26 mouse cellular contexts compared by ENCODE assay signal in the genomic region with DNA sequence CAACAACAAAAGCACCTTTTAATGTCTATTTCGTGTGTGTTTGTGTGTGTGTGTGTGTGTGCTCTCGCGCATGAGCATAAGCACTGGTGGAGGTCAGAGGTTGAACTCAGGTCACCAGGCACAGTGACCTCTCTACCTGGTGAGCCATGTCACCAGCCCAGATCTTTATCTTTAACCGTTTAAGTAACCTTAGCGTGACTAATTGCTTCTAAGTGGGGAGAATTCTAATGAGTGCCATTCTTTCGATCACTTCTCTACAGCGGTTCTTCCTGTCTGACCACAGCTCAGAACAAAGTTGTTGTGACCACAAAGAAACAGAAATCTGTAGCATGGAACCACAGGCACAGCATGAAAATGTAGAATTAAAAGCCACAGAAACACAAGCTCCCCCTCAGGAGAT. TPM values are rescaled to one million over a fixed set of nuclear protein-coding genes. Genes with fewer than 3 reads are reported as not detected.
A peak's percentile ranks its signal among the peaks of the same experiment; 100 is the strongest.
DNase-seq lines count a peak whose midpoint lies in the region; ATAC-seq and TF ChIP-seq lines count a peak whose summit lies in the region.
"Had no signal": no experiment of that assay in that cellular context is flagged by ENCODE, and none has a peak within 500 bp of the region (broad histone marks: within the 10 kb centered on the region; RNA-seq: fewer than 3 reads in every experiment).

No protein-coding gene starts in this region.

- ATAC-seq in kidney, embryonic 16.5 days (ENCODE audit: low FRiP score, low TSS enrichment) = no peak
- ATAC-seq: activated CD4-positive, CD25-positive, alpha-beta regulatory T cell, adult 4 months; forebrain, embryonic 15.5 days; inflammation-experienced regulatory T-cells, adult 6 months; midbrain, embryonic 13.5 days had no signal

- H3K4me3 ChIP-seq in kidney, adult 2 months (ENCODE audit: insufficient read depth, low read depth, low read length) = no peak overlapping the region
- no peak overlapping the region for H3K4me3 ChIP-seq in kidney, embryonic 16.5 days (ENCODE audit: low read length)
- H3K4me3 ChIP-seq in CH12.LX (replicated peaks in 1 of 3; ENCODE audit: low read depth in 2 of 3, low read length in 2 of 3, poor library complexity in 1 of 3) = no peak overlapping the region
- H3K4me3 ChIP-seq: embryonic facial prominence, embryonic 10.5 days; forebrain, embryonic 15.5 days; hindbrain, embryonic 13.5 days; limb, embryonic 12.5 days; liver, embryonic 13.5 days; megakaryocyte, embryonic 14.5 days; midbrain, embryonic 13.5 days had no signal

- H3K36me3 ChIP-seq in kidney, adult 2 months (ENCODE audit: control insufficient read depth, insufficient read depth, low read length) = no peaks in the 10 kb centered on the region
- no peaks in the 10 kb centered on the region for H3K36me3 ChIP-seq in kidney, embryonic 16.5 days (ENCODE audit: insufficient read depth, low read length)
- peaks cover 0 to 7% of the 10 kb centered on the region in 2 experiments for H3K36me3 ChIP-seq in CH12.LX (replicated peaks in 1 of 2; ENCODE audit: control insufficient read depth in 1 of 2, insufficient read depth in 1 of 2, low read length in 1 of 2)
- H3K36me3 ChIP-seq: embryonic facial prominence, embryonic 10.5 days; forebrain, embryonic 15.5 days; hindbrain, embryonic 13.5 days; limb, embryonic 12.5 days; liver, embryonic 13.5 days; midbrain, embryonic 13.5 days had no signal

- H3K79me2 ChIP-seq in CH12.LX (replicated peaks; ENCODE audit: control insufficient read depth, extremely low read depth, insufficient read depth, poor library complexity, severe bottlenecking) = no peaks in the 10 kb centered on the region

- no peaks in the 10 kb centered on the region for H3K27me3 ChIP-seq in kidney, adult 2 months (replicated peaks; ENCODE audit: control insufficient read depth, insufficient read depth, low read length)
- H3K27me3 ChIP-seq in kidney, embryonic 16.5 days (ENCODE audit: insufficient read depth, low read length) = no peaks in the 10 kb centered on the region
- no peaks in the 10 kb centered on the region for H3K27me3 ChIP-seq in CH12.LX (replicated peaks)
- H3K27me3 ChIP-seq: forebrain, embryonic 15.5 days; hindbrain, embryonic 13.5 days; limb, embryonic 12.5 days; liver, embryonic 13.5 days; midbrain, embryonic 13.5 days had no signal

- H3K4me2 ChIP-seq in kidney, embryonic 16.5 days (replicated peaks; ENCODE audit: low read depth, low read length) = no peak overlapping the region
- H3K4me2 ChIP-seq in CH12.LX (ENCODE audit: insufficient read depth, low read depth, poor library complexity, severe bottlenecking) = no peak overlapping the region
- H3K4me2 ChIP-seq: forebrain, embryonic 15.5 days; hindbrain, embryonic 13.5 days; limb, embryonic 12.5 days; liver, embryonic 13.5 days; midbrain, embryonic 13.5 days had no signal

- dilution Hi-C loops in CH12.LX (cut with MboI; ENCODE audit: extremely low pct_ligation_motif_present, extremely low pct_unique_long_range_greater_than_20kb, low sequenced_read_pairs) = no loop called here

- 34% methylated on average over 7 of the region's 7 CpGs for WGBS in kidney, adult 2 months
- WGBS in kidney, embryonic 16.5 days = 38% methylated on average over 7 of the region's 7 CpGs

- no peak for TF ChIP-seq POLR2A in kidney, adult 2 months (IDR thresholded peaks at IDR 0.05; ENCODE audit: low read depth, low read length)
- no peak for TF ChIP-seq POLR2A in CH12.LX (IDR thresholded peaks at IDR 0.05; ENCODE audit: low read depth, low read length)

- H3K9ac ChIP-seq in kidney, embryonic 16.5 days (replicated peaks; ENCODE audit: low read length) = no peak overlapping the region
- no peak overlapping the region for H3K9ac ChIP-seq in CH12.LX (ENCODE audit: insufficient read depth, low read depth)
- H3K9ac ChIP-seq: forebrain, embryonic 15.5 days; hindbrain, embryonic 13.5 days; limb, embryonic 12.5 days; liver, embryonic 13.5 days; midbrain, embryonic 13.5 days had no signal

- in situ Hi-C loops in CH12.LX (cut with MboI; ENCODE audit: low pct_ligation_motif_present, low pct_unique_long_range_greater_than_20kb, low sequenced_read_pairs) = loop anchor here (25.0 kb wide), 1 partner anchor 301 kb away; a partner anchor contains a TSS

- TF ChIP-seq RAD21 in CH12.LX (IDR thresholded peaks at IDR 0.05; ENCODE audit: low read depth, low read length) = no peak

- DNase-seq in kidney, adult 2 months = peak; percentile 28
- DNase-seq in 416B (ENCODE audit: low read depth) (peak; percentile 80), CH12.LX (ENCODE audit: extremely low read depth) (peak; percentile 8)
- peak; percentile 20 for DNase-seq in embryo, embryonic 11 days
- no peak for DNase-seq in right cerebral cortex, postnatal 36 days (ENCODE audit: low spot score in 2 of 2)
- DNase-seq in heart, adult 11 months = no peak
- no peak for DNase-seq in urinary bladder, postnatal 4 days (ENCODE audit: low spot score in 2 of 2)
- DNase-seq: adrenal gland, adult 8-10 months; cerebellum, adult 18-20 months; cerebellum, postnatal 14 days; gastrocnemius, postnatal 14 days; liver, embryonic 13.5 days; lung, adult 2 months; right cerebral cortex, postnatal 14 days; thymus, postnatal 36 days had no signal

- no peaks in the 10 kb centered on the region for H3K9me3 ChIP-seq in kidney, embryonic 16.5 days (ENCODE audit: low read length)
- H3K9me3 ChIP-seq in CH12.LX (replicated peaks; ENCODE audit: low read length) = no peaks in the 10 kb centered on the region
- H3K9me3 ChIP-seq: embryonic facial prominence, embryonic 10.5 days; forebrain, embryonic 15.5 days; G1E; hindbrain, embryonic 13.5 days; limb, embryonic 12.5 days; liver, embryonic 13.5 days; megakaryocyte, embryonic 14.5 days; midbrain, embryonic 13.5 days had no signal

- peaks cover 3% of the 10 kb centered on the region; the same call in 1 of the 2 replicates for H3K4me1 ChIP-seq in kidney, adult 2 months (ENCODE audit: control insufficient read depth, insufficient read depth, low read length)
- peaks cover 6% of the 10 kb centered on the region; the same call in 1 of the 2 replicates for H3K4me1 ChIP-seq in kidney, embryonic 16.5 days (ENCODE audit: insufficient read depth, low read length)
- H3K4me1 ChIP-seq in CH12.LX (ENCODE audit: control insufficient read depth in 1 of 2, insufficient read depth in 2 of 2) = peaks cover 0 to 13% of the 10 kb centered on the region in 2 experiments; a peak in 2 of 4 replicates
- H3K4me1 ChIP-seq: limb, embryonic 12.5 days; liver, embryonic 13.5 days; megakaryocyte, embryonic 14.5 days had no signal

- TF ChIP-seq CTCF in kidney, adult 2 months (conservative IDR thresholded peaks at IDR 0.05; ENCODE audit: insufficient read depth, insufficient read length, low read depth, low read length) = no peak
- no peak for TF ChIP-seq CTCF in CH12.LX (conservative IDR thresholded peaks at IDR 0.05 in 1 of 2, IDR thresholded peaks at IDR 0.05 in 1 of 2; ENCODE audit: low read depth in 2 of 2, low read length in 2 of 2)

- H3K27ac ChIP-seq in kidney, adult 2 months (ENCODE audit: insufficient read depth, low read depth, low read length) = no peak overlapping the region
- H3K27ac ChIP-seq in kidney, embryonic 16.5 days (ENCODE audit: low read length) = no peak overlapping the region
- H3K27ac ChIP-seq in CH12.LX (ENCODE audit: insufficient read depth, low read depth) = no peak overlapping the region
- H3K27ac ChIP-seq: embryonic facial prominence, embryonic 10.5 days; forebrain, embryonic 15.5 days; hindbrain, embryonic 13.5 days; kidney, postnatal 0 days; limb, embryonic 12.5 days; liver, embryonic 13.5 days; midbrain, embryonic 13.5 days had no signal

- TF ChIP-seq EP300 in CH12.LX (IDR thresholded peaks at IDR 0.05; ENCODE audit: low read length) = no peak

TF ChIP-seq in CH12.LX, 34 proteins besides CTCF, POLR2A, EP300 and RAD21:
- no peak for TF ChIP-seq JUND (conservative IDR thresholded peaks at IDR 0.05; ENCODE audit: low read depth, low read length)
- no peak for TF ChIP-seq MYC (IDR thresholded peaks at IDR 0.05; ENCODE audit: low read depth, low read length)
- TF ChIP-seq ZMIZ1 (IDR thresholded peaks at IDR 0.05; ENCODE audit: low read depth, low read length) = no peak
- no peak for TF ChIP-seq TBP (conservative IDR thresholded peaks at IDR 0.05; ENCODE audit: low read depth, low read length)
- TF ChIP-seq ZKSCAN1 (IDR thresholded peaks at IDR 0.05; ENCODE audit: borderline replicate concordance, low read depth, low read length) = no peak
- TF ChIP-seq NRF1 (IDR thresholded peaks at IDR 0.05; ENCODE audit: low read depth, low read length) = no peak

RNA-seq across cellular contexts. Expression of a gene that starts 5.0 kb away (rescaled TPM):
- 2.1 and 2.5 TPM in 2 replicates for polyA plus RNA-seq in kidney, adult 2 months (2012; rRNA removed)
- 0.36 and 0.40 TPM in 2 replicates for polyA plus RNA-seq in kidney, embryonic 16.5 days (2015; fragmentation: Nextera tagmentation; extraction: Ambion mirVana)
- total RNA-seq in CH12.LX (2012; rRNA removed) (0.59 and 0.64 TPM in 2 replicates), CH12.LX (2014; rRNA removed) (1.3 and 1.5 TPM in 2 replicates)
- polyA plus RNA-seq in CH12.LX (2012; ENCODE audit: insufficient read length, low read depth) = 1.1 and 1.3 TPM in 2 replicates
- polyA plus RNA-seq: G1E had no signal

Comparison
In these comparisons a context has a peak if more than half of its experiments do, and no peak if none do; other contexts are left out.
1. DNase-seq: peak in kidney, adult 2 months (single experiment), 416B (single experiment), CH12.LX (single experiment) and embryo, embryonic 11 days (single experiment); none in right cerebral cortex, postnatal 36 days (0 of 2), heart, adult 11 months (single experiment) and urinary bladder, postnatal 4 days (0 of 2).